Mouse (Mus musculus) regulatory T cell (primary cell): ENCODE results near the gene Npas3.

Experiments
- in situ Hi-C: fragments of 300-600 bp; cut with MboI, MseI; formaldehyde crosslinking; loops from one replicate; pipeline ENCODE4 v1.15.1; 2025; ENCODE audit warnings: high pct_unique_total_duplicates

Npas3 gene

GRCm38 (mm10) chr12:53294011-53294410 lies 45.5 kb downstream of the Npas3 start:
- in situ Hi-C loops = no loop called here

- in situ Hi-C loops = no loop called here
Observed at GRCm38 (mm10) chr12:53295747-53296146, 47.3 kb downstream of the Npas3 start.

- in situ Hi-C loops = no loop called here
Observed at GRCm38 (mm10) chr12:53297946-53298840, 49.7 kb downstream of the Npas3 start.

- in situ Hi-C loops = no loop called here
Observed at GRCm38 (mm10) chr12:53300964-53301363, 52.5 kb downstream of the Npas3 start.

GRCm38 (mm10) chr12:53302129-53302528 lies 53.7 kb downstream of the Npas3 start:
- in situ Hi-C loops = no loop called here

- in situ Hi-C loops = no loop called here
Observed at GRCm38 (mm10) chr12:53316715-53317114, 68.2 kb downstream of the Npas3 start.

GRCm38 (mm10) chr12:53317801-53318200 lies 69.3 kb downstream of the Npas3 start:
- in situ Hi-C loops = no loop called here

- in situ Hi-C loops = no loop called here
Observed at GRCm38 (mm10) chr12:53320526-53320925, 72.0 kb downstream of the Npas3 start.

- in situ Hi-C loops = no loop called here
Observed at GRCm38 (mm10) chr12:53321018-53321417, 72.5 kb downstream of the Npas3 start.

- in situ Hi-C loops = no loop called here
Observed at GRCm38 (mm10) chr12:53321944-53322343, 73.5 kb downstream of the Npas3 start.

GRCm38 (mm10) chr12:53327653-53328188 lies 79.2 kb downstream of the Npas3 start:
- in situ Hi-C loops = no loop called here

- in situ Hi-C loops = no loop called here
Observed at GRCm38 (mm10) chr12:53328257-53328736, 79.8 kb downstream of the Npas3 start.

- in situ Hi-C loops = no loop called here
Observed at GRCm38 (mm10) chr12:53330141-53330540, 81.7 kb downstream of the Npas3 start.

GRCm38 (mm10) chr12:53331391-53331790 lies 82.9 kb downstream of the Npas3 start:
- in situ Hi-C loops = no loop called here

- in situ Hi-C loops = no loop called here
Observed at GRCm38 (mm10) chr12:53331800-53332199, 83.3 kb downstream of the Npas3 start.

GRCm38 (mm10) chr12:53333251-53333650 lies 84.8 kb downstream of the Npas3 start:
- in situ Hi-C loops = no loop called here

- in situ Hi-C loops = no loop called here
Observed at GRCm38 (mm10) chr12:53338349-53338948, 90.0 kb downstream of the Npas3 start.

GRCm38 (mm10) chr12:53342741-53343140 lies 94.3 kb downstream of the Npas3 start:
- in situ Hi-C loops = no loop called here

GRCm38 (mm10) chr12:53351860-53352259 lies 103.4 kb downstream of the Npas3 start:
- in situ Hi-C loops = no loop called here

GRCm38 (mm10) chr12:53365751-53366150 lies 117.3 kb downstream of the Npas3 start:
- in situ Hi-C loops = no loop called here

- in situ Hi-C loops = loop anchor here (25.0 kb wide), 1 partner anchor 923 kb away; no protein-coding TSS in a partner anchor
Observed at GRCm38 (mm10) chr12:53384851-53385250, 136.4 kb downstream of the Npas3 start.

- in situ Hi-C loops = no loop called here
Observed at GRCm38 (mm10) chr12:53405856-53406255, 157.4 kb downstream of the Npas3 start.
